Comparison of ENCODE assay signal across 1 mouse cellular context in the genomic region with DNA sequence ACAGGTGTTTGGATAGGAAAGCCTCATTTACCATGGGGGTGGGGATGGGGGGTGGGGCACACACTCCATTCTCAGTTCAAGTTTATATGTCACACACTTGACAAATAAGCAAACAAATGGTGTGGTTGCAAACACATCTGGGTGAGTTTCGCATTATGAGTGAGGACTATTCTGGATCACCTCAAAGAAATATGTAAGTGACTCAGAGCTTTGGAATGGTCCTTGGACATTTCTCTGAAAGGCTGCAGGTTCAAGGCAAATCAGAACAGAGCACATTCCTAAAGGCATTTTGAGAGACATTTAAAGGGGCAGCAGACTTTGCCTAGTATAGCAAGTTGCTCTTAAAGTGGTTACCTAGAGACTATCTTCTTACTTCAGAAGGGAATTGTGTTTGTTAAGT.
TF ChIP-seq lines count a peak whose summit lies in the region.

No protein-coding gene starts in this region.

TF ChIP-seq in CH12.LX, 34 proteins besides CTCF, POLR2A, EP300 and RAD21:
- TF ChIP-seq USF2 (conservative IDR thresholded peaks at IDR 0.05; ENCODE audit: low read depth, low read length) (no peak), RCOR1 (conservative IDR thresholded peaks at IDR 0.05; ENCODE audit: low read depth, low read length) (no peak), MYC (IDR thresholded peaks at IDR 0.05; ENCODE audit: low read depth, low read length) (no peak), BHLHE40 (IDR thresholded peaks at IDR 0.05; ENCODE audit: low read depth, low read length) (peak; percentile 31), SIN3A (IDR thresholded peaks at IDR 0.05; ENCODE audit: low read length) (no peak), JUND (conservative IDR thresholded peaks at IDR 0.05; ENCODE audit: low read depth, low read length) (no peak), E2F4 (IDR thresholded peaks at IDR 0.05; ENCODE audit: insufficient replicate concordance, low read depth, low read length) (no peak), IRF4 (IDR thresholded peaks at IDR 0.05; ENCODE audit: low read depth, low read length) (peak; percentile 47), SMC3 (IDR thresholded peaks at IDR 0.05; ENCODE audit: low read depth, low read length) (no peak), NELFE (IDR thresholded peaks at IDR 0.05; ENCODE audit: low read depth, low read length) (no peak), ZKSCAN1 (IDR thresholded peaks at IDR 0.05; ENCODE audit: borderline replicate concordance, low read depth, low read length) (no peak), PAX5 (IDR thresholded peaks at IDR 0.05; ENCODE audit: low read length) (no peak), MAZ (IDR thresholded peaks at IDR 0.05; ENCODE audit: low read depth, low read length) (no peak)
